Mouse (Mus musculus): ENCODE measurements around the gene Idh3g. TPM values are rescaled to one million over a fixed set of nuclear protein-coding genes. Genes with fewer than 3 reads are reported as not detected.
A peak's percentile ranks its signal among the peaks of the same experiment; 100 is the strongest.

The Idh3g gene
- total RNA-seq (2021): 378 and 448 TPM in 2 replicates
- long read RNA-seq, partial matches to known transcripts: 33 of 446 reads
- long read RNA-seq, other reads (novel, unspliced or antisense): 412 of 446 reads

DNA sequence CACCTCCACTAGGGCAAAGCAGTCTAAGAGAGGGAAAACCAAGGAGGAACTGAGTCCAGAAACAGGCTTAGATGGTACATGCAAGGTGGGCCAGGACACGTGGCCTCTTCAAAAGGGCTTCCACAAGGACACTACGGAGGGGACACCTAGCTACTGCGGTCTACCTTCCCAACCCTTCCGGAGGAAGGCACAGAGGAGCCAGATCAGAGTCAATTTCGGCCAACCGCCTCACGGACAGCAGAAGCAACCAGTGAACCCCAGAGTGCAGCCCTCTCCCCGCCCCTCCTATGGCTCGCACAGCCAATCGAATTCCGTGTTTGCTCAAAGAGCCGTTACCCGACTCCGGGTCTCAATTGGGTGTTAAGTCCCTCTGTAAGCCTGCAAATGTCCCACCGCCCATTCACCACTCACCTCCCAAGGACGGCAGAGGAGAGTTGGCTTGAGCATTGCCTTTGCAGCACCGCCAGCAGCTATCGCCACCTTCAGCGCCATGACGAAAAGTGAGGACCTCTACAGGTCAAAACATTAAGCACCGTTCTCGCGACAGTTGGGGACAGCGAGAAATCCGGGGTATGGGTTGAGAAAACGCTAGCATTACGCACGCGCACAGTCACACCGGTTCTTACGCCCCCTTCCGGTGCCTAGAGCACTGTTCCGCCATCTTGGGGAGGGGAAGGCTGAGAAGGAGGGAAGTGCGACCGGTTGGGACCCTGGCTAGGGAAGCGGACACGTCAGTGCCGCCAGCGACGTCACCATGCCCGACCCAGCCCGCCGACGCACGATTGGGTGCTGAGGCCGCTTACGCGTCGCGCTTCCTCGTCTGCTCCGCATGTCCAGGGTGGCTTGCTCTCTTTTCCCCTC lies at the start of gene Idh3g, which contains the start of gene Ssr4:
Idh3g (minus strand) TSS at position 534 of the 861 bp plus-strand sequence.
Ssr4 (plus strand) TSS at position 665 of the 861 bp plus-strand sequence.
- peak; percentile 84 for DNase-seq

DNA sequence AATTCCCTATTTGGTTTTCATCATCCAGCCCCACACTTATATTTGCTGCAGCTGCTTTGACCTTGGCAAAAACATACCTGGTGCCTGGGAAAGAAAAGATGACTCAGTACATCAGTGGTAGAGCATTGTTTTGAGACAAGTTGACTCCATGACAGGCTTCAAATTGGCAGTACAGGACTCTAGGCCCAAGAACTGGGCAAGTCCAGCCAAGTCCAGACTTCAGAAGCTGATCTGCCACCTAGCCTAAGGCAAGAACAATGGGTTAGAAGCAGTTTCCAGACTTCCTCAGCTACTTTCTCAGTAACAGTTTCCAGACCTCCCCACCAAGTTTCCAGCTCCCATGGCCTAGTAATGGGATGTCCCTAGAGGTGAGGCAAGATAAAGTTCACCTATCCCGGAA lies 49.0 kb upstream of the Idh3g start:
- DNase-seq: no peak

DNA sequence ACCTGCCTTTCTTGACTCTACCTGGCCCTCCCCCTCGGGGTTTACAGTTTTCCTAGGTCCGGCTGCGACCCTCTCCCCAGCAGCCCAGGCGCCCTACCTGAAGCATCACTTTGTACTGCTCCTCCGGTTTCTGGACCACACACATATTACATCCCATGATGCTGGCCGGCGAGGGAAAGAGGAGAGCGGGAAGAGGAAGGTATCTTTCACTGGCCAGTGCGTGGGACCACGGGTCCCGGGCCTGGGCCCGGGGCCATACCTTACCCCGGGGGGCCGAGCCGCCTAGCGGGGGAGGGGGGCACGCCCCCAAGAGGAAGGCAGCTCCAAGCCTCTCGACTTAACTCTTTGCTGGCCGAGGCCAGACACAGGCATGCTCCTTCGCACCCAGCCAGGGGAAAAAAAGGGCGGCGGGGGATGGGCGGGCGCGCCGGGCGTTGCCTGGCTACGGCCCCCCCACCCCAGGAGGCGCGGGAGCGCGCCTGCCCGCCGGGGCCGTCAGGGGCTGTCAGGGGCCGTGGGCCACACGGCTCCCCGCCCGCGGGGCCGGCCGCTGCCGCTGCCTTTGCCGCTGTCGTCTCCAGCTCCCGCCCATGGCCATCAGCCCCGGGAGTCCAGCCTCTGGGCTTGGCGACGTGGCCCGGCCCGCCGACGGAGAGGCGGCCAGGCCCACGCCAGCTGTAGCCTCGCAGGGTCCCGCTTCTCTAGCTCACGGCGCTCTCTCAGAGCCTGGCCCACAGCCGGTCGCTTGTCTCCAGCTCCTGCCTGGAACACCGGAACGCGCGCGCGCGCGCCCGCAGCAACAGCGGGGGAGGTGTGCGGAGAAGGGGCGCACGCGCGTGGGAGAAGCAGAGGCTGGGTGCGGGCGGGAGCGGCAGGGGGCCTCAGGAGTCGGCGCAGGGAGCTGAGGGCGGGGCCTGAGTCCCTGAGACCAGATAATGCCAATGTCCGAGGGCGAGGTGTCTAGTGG lies 37.8 kb upstream of the Idh3g start, which contains the start of gene Pdzd4:
Pdzd4 (minus strand) TSS at position 785 of the 967 bp plus-strand sequence.
- peak; percentile 54 for DNase-seq

DNA sequence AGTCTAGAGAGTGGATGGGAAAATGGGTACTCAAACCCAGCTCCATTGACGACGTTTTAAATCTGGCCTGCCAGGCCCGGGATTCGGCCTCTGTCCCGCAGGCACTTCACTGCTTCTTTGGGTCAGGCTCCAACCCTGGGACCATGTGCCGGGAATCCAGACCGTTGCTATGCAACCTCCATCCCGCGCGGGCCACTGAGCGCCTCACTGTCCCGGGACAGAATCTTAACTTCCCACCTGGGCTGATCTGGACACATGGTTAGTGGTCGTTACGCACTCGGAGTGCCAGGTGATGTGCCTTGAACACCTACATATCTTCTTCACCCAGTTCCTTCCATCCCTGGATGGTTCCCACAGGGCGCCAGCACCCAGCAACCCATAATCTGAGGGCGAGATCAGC lies 37.0 kb upstream of the Idh3g start:
- DNase-seq: no peak

DNA sequence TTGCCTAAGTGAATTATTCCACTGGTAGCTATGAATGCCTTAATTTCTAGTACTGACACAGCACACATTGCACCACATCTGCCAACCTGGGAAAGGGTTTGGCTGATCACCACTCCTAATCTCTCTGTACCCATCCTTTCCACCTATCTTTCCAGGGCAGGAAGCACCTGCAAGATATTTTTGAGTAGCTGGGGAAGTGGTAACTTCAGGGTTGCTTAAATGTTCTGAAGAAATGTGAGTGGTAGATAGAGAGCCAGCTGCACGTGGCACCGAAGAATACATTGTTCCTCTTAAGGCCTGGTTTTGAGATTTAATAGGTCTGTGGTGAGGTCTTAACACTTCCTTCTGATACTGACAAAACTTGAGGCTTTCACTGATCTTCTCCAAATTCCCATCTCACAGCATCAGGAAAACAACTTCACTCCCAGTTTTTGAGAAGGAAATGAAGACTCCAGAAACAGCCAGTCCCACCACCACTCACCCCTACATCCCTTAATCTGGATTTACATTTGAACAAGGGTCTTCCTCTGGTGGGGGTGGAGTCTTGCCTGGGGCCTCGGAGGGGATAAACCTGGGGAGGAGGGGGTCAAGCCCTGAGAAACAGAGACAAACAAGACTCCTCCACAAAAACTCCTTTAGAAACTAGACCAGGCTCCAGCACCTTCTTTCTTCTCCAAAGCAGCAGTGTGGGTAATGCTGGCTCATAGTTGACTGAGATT lies 30.1 kb upstream of the Idh3g start:
- DNase-seq: no peak

DNA sequence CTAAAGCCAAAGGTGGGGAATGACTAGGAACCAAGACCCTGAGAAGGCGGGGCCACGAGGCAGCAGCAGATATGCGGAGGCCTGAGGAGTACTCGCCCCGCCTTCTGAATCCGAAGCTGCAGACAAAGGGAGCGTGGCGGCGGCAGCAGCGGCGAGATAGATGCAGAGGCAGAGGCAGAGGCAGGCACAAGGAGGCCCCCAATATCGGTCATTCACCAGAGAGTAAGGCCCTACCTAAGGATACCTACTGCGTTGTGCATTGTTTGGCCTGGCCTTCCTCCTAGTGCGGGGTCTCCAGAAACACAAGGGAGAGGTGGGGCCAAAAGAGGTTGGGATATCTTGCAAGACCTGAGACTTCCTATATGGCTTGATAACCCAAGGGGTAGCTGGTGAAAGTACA lies 28.4 kb upstream of the Idh3g start:
- no peak for DNase-seq

DNA sequence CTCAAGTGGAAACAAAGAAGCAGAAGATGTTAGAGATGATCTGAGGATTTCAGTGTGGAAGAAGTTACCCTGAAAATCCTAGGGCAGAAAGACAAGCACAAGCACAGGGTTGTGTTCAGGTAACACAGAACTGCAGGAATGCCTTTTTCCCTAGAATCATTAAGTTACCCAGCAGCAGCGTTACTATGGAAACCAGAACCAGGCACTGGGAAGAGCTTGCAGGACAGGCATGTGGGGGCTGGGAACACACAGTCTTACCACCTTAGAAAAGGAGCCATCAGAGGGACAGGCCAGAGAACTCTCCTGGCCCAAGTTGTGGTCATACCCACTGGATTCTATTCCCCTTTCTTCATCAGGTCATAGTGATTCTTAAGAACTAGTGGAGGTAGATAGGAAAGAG lies 19.1 kb upstream of the Idh3g start:
- no peak for DNase-seq

DNA sequence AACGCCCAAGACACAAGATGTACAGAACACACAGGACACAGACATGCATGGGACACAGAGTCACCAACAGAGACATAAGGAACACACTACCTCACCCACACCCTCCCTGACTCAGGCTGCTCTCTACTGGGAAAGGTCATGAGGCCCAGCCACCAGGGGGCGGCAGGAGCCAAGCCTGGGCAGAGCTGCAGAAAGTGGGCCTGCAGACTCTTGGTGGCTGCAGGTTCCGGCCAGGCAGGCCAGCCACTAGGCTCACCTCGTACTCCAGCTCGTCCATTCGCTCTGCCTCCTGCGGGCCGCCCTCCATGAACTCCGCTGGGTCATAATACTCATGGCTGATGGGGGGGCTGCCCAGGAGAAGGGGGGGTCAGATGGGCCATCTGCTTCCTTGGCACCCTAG lies 11.8 kb upstream of the Idh3g start:
- peak; percentile 72 for DNase-seq

DNA sequence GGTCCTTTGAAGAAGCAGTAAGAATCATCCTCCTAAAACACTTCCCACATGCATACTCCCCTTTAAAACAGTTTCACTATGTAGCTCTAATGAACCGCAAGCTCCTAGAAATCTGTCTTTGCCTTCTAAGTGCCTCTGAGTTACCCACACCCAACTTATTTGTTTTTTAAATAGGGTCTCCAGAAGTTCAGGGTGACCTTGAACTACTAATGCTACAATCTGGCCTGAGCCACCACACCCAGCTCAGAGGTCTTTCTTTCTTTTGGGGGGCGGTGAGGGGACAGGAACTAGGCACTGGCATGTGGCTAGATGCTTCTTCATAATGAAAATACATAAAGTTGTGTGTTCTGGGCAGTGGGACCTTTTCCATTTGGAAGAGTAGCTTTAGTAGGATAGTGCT lies 10.8 kb upstream of the Idh3g start:
- DNase-seq: no peak

DNA sequence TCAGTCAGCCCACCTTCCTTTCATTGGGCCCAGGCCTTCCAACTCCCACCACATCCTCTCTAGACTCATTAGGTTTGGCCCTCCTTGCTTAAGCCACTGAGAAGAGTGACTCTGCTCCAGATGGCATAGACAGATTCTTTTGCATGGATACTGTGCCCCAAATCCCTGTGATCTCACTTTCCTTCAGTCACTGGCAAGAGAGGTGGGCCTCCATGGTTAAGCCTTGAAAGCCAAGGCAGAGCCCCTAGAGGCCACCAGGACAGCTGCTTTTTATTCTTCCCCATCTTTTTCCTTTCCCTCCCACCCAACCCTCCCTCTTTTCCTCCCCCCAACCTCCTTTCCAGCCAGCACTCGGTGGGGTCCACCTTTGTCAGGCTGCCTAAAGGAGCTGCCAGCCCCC lies 6.8 kb upstream of the Idh3g start:
- no peak for DNase-seq

DNA sequence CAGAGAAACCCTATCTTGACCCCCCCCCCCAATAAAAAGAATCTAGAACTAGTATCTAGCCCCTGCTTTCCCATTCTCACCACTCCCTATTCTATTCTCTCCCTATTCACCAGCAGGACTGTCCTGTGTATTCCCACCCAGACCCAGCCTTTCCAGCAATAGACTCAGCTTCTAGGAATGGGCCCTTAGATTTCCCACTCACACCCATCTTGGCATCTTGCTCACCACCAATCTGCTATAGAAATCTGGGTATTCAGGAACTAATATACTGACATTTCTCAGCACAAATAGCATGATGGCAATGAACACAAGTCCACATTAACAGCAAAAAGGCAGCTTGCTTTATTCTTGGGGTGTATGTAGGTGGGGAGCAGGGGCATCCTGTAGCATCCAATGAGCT lies 6.3 kb upstream of the Idh3g start:
- no peak for DNase-seq

DNA sequence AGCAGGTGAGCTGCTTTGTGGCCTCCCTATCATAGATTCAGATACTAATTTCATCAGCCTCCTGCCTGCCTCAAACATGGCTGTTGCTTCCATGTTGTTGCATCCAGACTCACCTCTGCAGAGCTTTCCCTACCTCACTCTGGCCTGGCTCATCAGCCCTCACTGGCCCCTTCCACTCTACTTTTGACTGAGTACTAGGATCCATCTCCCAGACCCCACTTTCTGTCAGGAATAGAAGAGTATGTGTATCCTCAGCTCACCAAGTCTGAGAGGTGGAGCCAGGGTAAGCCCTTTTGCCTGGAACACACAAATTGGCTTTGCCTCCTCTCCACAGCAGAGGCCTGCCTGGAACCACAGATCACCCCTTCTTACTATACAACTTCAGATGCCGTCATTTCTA lies 1.8 kb upstream of the Idh3g start:
- DNase-seq: no peak

DNA sequence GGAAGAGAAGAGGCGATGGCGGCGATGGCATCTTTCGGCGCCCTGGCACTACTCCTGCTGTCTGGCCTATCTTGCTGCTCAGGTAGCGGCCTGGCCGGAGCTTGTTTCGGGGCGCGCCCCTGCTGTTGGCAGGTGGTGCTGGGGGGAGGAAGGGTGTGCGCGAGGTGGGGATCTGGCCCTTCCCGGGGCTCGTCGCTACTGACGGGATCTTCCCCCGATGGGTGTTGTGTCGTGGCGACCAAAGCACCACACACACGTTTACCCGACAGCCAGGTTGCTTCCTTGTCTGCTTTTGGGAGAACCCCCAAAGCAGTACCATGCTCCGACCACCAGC lies 495 bp upstream of the Idh3g start:
- DNase-seq: no peak

DNA sequence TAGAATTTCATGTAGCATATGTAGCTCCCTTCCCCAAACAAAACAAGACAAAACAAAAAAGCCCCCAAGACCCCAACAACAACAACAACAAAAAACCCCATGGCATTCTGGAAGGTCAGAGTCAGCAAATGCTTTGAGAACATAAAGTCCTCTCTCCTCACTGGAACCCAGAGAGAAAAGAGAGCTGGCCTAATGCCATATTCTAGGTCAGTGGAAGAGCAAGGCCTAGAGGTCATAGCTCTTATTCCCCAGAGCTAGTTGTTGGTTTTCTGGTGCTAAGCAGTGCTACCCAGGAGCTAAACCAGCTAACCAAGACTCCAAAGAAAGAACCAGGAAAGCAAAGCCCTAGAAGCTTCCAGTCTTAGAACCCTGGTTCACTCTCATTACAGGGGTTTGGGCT lies 1.0 kb downstream of the Idh3g start:
- no peak for DNase-seq

DNA sequence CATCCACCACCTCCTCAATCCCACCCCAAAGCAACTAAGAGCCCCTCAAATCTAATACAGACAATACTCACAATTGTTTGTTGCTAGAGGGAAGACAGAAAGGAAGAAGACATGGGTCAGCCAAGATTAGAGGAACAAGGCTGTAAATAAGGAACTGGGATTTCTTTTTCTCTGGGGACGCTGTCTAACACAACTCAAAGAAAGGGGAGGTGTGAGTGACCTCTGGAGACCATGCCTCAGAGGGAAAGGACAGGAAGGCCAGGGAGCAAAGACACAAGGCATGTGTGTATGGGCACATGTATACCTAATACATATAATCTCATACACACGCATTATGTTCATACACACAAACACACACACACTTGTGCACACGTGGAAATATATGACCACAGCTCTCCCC lies 4.5 kb downstream of the Idh3g start:
- no peak for DNase-seq

DNA sequence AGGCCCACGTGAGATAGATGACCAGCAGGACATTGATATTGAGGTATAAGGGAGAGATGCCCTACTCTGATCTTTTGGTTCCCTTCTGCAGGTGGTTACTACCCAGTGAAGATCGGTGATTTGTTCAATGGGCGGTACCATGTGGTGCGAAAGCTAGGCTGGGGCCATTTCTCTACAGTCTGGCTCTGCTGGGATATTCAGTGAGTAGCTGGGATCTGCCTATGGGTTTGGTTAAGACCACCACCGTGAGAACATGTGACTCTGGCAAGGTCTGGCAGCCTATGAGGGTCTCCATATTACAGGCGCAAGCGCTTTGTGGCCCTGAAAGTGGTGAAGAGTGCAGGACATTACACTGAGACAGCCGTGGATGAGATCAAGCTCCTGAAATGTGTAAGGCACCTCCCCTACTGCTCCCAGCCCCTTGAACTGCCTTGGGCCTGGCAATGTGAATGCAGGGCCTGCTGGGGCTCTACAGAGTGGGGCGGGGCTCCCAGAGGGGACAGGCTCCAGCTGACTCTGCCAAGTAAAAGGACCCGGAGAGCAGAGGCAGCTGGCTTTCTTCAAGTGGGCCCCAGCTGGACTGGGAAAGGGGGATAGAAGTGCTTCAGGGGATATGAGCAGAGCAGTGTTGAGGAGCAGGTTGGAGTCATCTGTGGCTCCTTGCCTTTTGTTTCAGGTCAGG lies 11.8 kb downstream of the Idh3g start:
- no peak for DNase-seq

DNA sequence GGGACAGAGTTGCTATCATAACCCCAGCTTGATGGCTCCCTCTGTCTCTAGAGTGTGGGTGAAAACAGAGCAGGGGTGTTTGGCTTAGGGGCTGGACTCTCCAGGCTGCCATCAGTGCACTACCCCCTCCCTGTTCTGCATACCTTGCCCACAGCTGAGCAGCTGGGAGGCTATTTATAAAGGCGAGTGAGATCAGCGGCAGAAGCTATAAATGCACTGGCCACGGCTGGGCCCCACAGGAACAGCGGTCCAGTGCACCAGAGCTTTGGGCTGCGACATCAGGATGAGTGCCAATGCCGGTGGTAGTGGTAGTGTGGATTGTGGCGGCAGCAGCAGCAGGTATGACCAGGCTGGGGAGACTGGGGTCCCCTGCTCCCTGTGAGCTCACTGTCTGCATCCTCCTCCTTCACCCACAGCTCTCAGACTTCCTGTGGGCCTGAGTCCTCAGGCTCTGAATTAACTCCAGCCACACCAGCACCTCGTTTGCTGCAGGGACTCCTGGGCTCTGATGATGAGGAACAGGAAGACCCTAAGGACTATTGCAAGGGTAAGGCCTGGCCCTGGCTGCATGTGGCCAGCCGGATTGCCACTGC lies 12.4 kb downstream of the Idh3g start, which contains the start of gene Srpk3:
Srpk3 (plus strand) TSS at position 238 of the 593 bp plus-strand sequence.
- DNase-seq: no peak

DNA sequence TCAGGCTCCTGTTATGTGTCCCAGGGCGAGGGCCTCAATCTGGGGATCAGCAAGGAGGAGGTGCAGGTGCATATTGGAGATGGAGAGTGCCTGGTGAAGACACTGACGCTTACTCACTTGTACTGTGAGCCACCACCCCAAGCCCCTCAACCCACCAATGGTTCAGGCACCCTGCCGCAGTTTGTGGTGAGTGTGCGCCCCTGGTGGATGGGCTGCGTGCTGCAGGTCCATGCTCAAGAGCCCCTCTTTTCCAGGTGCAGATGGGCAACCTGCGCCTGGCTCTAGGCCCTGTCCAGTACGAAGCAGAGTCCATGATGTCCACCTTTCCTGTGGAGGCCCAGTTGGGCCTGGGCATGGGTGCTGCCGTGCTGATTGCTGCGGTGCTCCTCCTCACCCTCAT lies 19.4 kb downstream of the Idh3g start:
- DNase-seq: no peak

DNA sequence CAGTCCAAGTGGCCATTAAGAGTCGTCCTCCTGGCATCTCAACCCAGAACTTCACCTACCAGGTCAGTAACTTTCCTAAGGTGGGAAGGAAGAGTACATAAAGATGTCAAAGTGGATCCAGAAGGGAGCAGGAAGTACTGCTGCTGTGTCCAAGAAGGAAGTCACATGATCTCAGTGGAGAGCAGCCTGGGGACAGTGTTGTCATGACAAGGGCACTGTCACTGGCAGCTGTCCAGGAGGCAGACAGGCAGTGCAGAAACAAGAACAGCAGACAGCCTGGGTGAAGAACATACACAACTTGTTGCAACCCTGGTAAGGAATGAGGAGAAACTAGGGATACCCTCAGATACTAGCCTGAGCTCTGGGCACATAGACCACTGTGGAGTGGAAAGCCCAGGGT lies 21.4 kb downstream of the Idh3g start:
- peak; percentile 73 for DNase-seq

DNA sequence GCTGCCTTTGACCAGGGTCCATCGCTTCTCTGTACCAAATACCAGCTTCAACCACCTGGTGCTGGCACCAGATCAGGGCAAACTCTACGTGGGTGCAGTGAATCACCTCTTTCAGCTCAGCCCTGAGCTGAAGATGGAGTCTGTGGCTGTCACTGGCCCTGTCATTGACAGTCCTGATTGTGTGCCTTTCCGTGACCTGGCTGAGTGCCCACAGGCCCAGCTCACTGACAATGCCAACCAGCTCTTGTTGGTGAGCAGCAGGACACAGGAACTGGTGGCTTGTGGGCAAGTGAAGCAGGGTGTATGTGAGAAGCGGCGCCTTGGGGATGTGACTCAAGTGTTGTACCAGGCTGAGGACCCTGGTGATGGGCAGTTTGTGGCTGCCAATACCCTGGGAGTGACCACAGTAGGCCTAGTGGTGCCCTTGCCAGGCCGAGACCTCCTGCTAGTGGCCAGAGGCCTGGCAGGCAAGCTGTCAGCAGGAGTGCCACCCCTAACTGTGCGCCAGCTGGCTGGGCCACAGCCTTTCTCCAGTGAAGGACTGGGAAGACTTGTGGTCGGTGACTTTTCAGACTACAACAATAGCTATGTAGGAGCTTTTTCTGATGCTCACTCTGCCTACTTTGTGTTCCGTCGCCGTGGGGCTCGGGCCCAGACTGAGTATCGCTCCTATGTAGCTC lies 27.9 kb downstream of the Idh3g start:
- peak; percentile 16 for DNase-seq
